Mouse (Mus musculus) liver, embryonic 14.5 days (tissue): ENCODE data around the gene Birc7.

Experiments
- CTCF ChIP-seq: IDR thresholded peaks from 2 replicates; pipeline ENCODE4 v1.5.1; 2016; ENCODE audit warnings: antibody characterized with exemption, low read depth, control low read depth
- EP300 ChIP-seq: IDR thresholded peaks from 2 replicates; pipeline ENCODE4 v1.6.1; 2016; ENCODE audit warnings: antibody characterized with exemption, low read depth

DNA sequence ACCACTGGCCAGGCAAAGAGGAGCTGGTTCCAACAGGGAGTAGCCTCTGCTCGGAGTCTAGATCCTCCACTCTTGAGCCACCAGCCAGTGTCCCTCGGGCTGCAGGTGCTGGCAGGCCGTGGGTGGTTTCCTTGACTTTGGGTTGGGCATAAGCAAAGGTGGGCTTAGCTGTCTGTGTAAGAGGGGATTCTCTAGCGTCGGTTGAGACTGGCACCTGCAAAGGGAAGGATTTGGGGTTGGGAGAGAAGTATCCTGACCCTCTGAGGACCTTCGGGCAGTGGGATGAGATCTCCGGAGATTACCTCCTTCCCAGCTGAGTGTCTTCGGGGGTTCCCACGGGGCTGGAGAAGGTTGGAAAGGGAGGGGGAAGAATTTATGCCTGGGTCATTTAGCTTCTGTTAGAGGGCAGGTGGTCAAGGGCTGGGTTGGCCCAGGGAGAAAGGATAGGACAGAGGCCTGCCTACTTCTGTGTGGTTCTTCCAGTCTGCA, 36.9 kb upstream of the Birc7 start:
- no peak for TF ChIP-seq CTCF
- TF ChIP-seq EP300: no peak
